Mouse (Mus musculus) midbrain, embryonic 11.5 days (tissue): ENCODE data around the gene Hao1. TPM values are rescaled to one million over a fixed set of nuclear protein-coding genes. Genes with fewer than 3 reads are reported as not detected.

Experiments
- ATAC-seq: fragments of 200-750 bp; cut with Nextera tagmentation; 2 replicates; pipeline ENCODE4 v1.8.0; 2017; ENCODE audit warnings: moderate TSS enrichment, moderate library complexity; ENCODE audit not compliant: low FRiP score
- DNase-seq: peaks from one replicate; pipeline ENCODE4 v3.0.0; 2015; ENCODE audit warnings: low spot score; ENCODE audit errors: missing footprints
- H3K27ac ChIP-seq: fragments of 300-500 bp; sonication (generic); 2 replicates; pipeline ENCODE4 v1.5.1; 2014; ENCODE audit warnings: low read depth, low read length
- H3K27me3 ChIP-seq: fragments of 300-500 bp; sonication (generic); 2 replicates; pipeline ENCODE4 v1.6.1; 2014; ENCODE audit warnings: mild to moderate bottlenecking, low read length, moderate library complexity, mixed read lengths; ENCODE audit not compliant: control insufficient read depth, insufficient read depth
- H3K36me3 ChIP-seq: fragments of 300-500 bp; sonication (generic); 2 replicates; pipeline ENCODE4 v1.6.1; 2014; ENCODE audit warnings: mild to moderate bottlenecking, low read length, moderate library complexity, mixed read lengths; ENCODE audit not compliant: control insufficient read depth, insufficient read depth
- H3K4me1 ChIP-seq: fragments of 300-500 bp; sonication (generic); 2 replicates; pipeline ENCODE4 v1.6.1; 2014; ENCODE audit warnings: low read length; ENCODE audit not compliant: control insufficient read depth, insufficient read depth
- H3K4me2 ChIP-seq: fragments of 300-500 bp; sonication (generic); 2 replicates; pipeline ENCODE4 v1.6.1; 2014; ENCODE audit warnings: mild to moderate bottlenecking, moderate library complexity
- H3K4me3 ChIP-seq: fragments of 300-500 bp; sonication (generic); 2 replicates; pipeline ENCODE4 v1.5.1; 2014; ENCODE audit warnings: low read depth, low read length
- H3K9ac ChIP-seq: fragments of 300-500 bp; sonication (generic); 2 replicates; pipeline ENCODE4 v1.6.1; 2014; ENCODE audit warnings: low read length
- H3K9me3 ChIP-seq: fragments of 300-500 bp; sonication (generic); 2 replicates; pipeline ENCODE4 v1.6.1; 2016; ENCODE audit warnings: low read length; ENCODE audit not compliant: control insufficient read depth
- WGBS: fragments of 180-500 bp; shearing (Covaris S2); extraction: QIAGEN DNeasy Blood & Tissue Kit; methylation state at CpG from one replicate; pipeline ENCODE4 v1.1.7; 2014; 5-methylcytosine and 5-hydroxymethylcytosine counted together
- polyA plus RNA-seq: library from polyadenylated mRNA; unstranded; fragments of >200 nt; fragmentation: Nextera tagmentation; extraction: Ambion mirVana; gene quantifications from 2 replicates; pipeline ENCODE4 v1.2.1, GENCODE M21; 2014

Hao1 gene
- polyA plus RNA-seq, 1 experiment from 2014 or later, result not detected

GRCm38 (mm10) chr2:134541019-134541418 is 13.1 kb downstream of the Hao1 start:
- Histone ChIP-seq H3K27me3 (no peaks in the 10 kb centered on the region), H3K27ac (no peak overlapping the region), H3K36me3 (no peaks in the 10 kb centered on the region), H3K4me2 (no peak overlapping the region), H3K4me1 (no peaks in the 10 kb centered on the region), H3K9me3 (no peaks in the 10 kb centered on the region), H3K9ac (no peak overlapping the region), H3K4me3 (no peak overlapping the region)
- WGBS, result 83% methylated on average over 5 of the region's 5 CpGs
- DNase-seq, result no peak
- no peak for ATAC-seq

DNA sequence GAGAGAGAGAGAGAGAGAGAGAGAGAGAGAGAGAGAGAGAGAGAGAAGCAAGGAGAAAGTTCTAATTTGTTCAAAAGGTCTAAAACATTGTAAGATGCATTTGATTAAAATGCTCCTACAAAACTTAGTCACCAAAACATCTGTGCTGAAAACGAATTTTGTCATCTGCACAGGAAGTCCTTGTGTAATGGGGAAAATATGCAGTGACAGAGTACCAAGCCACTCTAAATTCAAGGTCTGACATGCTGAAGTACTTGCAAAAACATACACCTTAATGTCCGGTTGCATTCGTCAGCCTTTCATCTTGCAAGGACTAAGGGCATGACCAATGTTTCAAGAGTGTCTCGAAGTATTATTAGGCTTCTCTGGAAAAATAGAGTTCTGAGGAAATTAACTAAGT is 15.7 kb downstream of the Hao1 start:
- Histone ChIP-seq H3K4me3 (no peak overlapping the region), H3K27me3 (no peaks in the 10 kb centered on the region), H3K27ac (no peak overlapping the region), H3K9ac (no peak overlapping the region), H3K9me3 (no peaks in the 10 kb centered on the region), H3K4me1 (no peaks in the 10 kb centered on the region), H3K36me3 (no peaks in the 10 kb centered on the region), H3K4me2 (no peak overlapping the region)
- DNase-seq, result no peak
- ATAC-seq, result no peak
- WGBS, result 77% methylated on average over 4 of the region's 4 CpGs

- ATAC-seq, result no peak
- 87% methylated on average over 7 of the region's 7 CpGs for WGBS
- H3K4me1 ChIP-seq, result no peaks in the 10 kb centered on the region
These were observed 25.9 kb downstream of the Hao1 start for GRCm38 (mm10) chr2:134528122-134528810.

GRCm38 (mm10) chr2:134527419-134528114 is 26.6 kb downstream of the Hao1 start:
- no peaks in the 10 kb centered on the region for H3K27me3 ChIP-seq
- peak; percentile 65 for DNase-seq
- no peaks in the 10 kb centered on the region for H3K9me3 ChIP-seq
- 0 out of 2 replicates have a peak, but pooled peaks have one; percentile 11 for ATAC-seq
- H3K4me2 ChIP-seq, result no peak overlapping the region
- H3K36me3 ChIP-seq, result no peaks in the 10 kb centered on the region
- WGBS, result 79% methylated on average over 11 of the region's 11 CpGs
- H3K4me1 ChIP-seq, result no peaks in the 10 kb centered on the region
- no peak overlapping the region for H3K9ac ChIP-seq
- H3K4me3 ChIP-seq, result no peak overlapping the region
- H3K27ac ChIP-seq, result no peak overlapping the region

More at GRCm38 (mm10) chr2:134528122-134528810, 25.9 kb downstream of the Hao1 start:
- Histone ChIP-seq H3K36me3 (no peaks in the 10 kb centered on the region), H3K9me3 (no peaks in the 10 kb centered on the region), H3K27me3 (no peaks in the 10 kb centered on the region), H3K27ac (no peak overlapping the region), H3K4me2 (no peak overlapping the region), H3K9ac (no peak overlapping the region), H3K4me3 (no peak overlapping the region)
- DNase-seq, result peak; percentile 44

DNA sequence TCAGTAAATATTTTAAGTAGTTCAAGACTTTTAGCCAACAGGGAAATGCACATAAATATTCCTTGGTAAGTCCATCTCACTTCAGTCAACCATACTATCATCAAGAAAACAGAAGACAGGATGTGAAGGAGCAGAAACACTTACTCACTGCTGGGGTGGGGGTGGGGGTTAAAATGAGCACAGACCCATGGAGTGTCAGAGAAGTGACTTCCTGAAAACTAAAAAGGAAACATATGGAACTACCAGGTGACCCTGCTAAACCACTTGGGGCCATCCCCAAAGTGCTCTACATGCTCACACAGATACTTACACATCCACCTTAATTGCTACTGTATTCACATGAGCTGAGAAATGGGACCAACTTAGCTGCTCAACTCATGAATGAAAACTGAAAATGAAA is 36.1 kb downstream of the Hao1 start:
- Histone ChIP-seq H3K9me3 (no peaks in the 10 kb centered on the region), H3K36me3 (no peaks in the 10 kb centered on the region), H3K9ac (no peak overlapping the region), H3K4me1 (no peaks in the 10 kb centered on the region), H3K4me2 (no peak overlapping the region), H3K27me3 (no peaks in the 10 kb centered on the region), H3K27ac (no peak overlapping the region), H3K4me3 (no peak overlapping the region)
- ATAC-seq (no peak), DNase-seq (no peak)

DNA sequence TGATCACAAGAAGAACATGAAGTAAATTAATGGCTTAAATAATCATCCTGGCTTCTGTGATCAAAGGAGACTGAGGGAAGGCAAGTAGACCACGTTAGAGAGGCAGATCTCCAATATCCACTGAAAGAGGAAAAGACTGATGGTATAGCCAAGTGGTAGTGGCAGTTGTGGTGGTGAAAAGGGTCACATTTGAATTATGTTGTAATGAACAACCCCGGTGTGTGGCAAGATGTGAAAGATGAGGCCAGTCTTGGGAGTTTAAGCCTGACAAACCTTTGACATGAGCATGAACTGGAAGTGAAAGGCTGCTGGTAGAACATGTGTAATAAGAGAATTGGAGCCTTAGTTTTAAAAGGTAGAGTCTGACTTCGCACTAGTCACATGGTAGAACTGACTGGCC is 54.4 kb downstream of the Hao1 start:
- DNase-seq (no peak), ATAC-seq (no peak)
- H3K9ac ChIP-seq, result no peak overlapping the region
- no peaks in the 10 kb centered on the region for H3K36me3 ChIP-seq
- 90% methylated on average over 3 of the region's 3 CpGs for WGBS
- no peaks in the 10 kb centered on the region for H3K9me3 ChIP-seq
- H3K4me2 ChIP-seq, result no peak overlapping the region
- H3K27me3 ChIP-seq, result no peaks in the 10 kb centered on the region
- H3K4me3 ChIP-seq, result no peak overlapping the region
- H3K4me1 ChIP-seq, result no peaks in the 10 kb centered on the region
- H3K27ac ChIP-seq, result no peak overlapping the region

GRCm38 (mm10) chr2:134498450-134498849 is 55.7 kb downstream of the Hao1 start:
- Histone ChIP-seq H3K9ac (no peak overlapping the region), H3K4me2 (no peak overlapping the region), H3K4me3 (no peak overlapping the region), H3K27ac (no peak overlapping the region), H3K9me3 (no peaks in the 10 kb centered on the region), H3K4me1 (no peaks in the 10 kb centered on the region), H3K36me3 (no peaks in the 10 kb centered on the region), H3K27me3 (no peaks in the 10 kb centered on the region)
- no peak for ATAC-seq
- peak; percentile 71 for DNase-seq
- 75% methylated on average over 7 of the region's 7 CpGs for WGBS

DNA sequence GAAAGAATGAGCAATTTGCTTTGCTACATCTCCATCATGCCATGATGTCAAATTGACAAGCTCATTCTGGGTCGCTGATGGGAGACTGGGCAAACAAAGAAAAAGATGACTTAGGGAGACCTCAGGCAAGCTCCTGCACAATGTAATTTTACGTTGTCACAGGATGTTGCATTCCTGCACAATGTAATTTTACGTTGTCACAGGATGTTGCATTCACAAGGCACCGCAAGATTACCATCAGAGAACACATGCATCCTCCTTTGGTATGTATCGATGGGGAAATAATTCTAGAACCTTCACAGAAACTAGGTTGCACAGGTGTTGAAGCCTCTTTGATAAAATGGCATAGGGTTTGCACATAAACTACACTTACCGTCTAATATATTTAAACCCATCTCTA is 65.5 kb downstream of the Hao1 start:
- Histone ChIP-seq H3K27me3 (no peaks in the 10 kb centered on the region), H3K27ac (no peak overlapping the region), H3K4me2 (no peak overlapping the region), H3K4me3 (no peak overlapping the region), H3K9ac (no peak overlapping the region), H3K9me3 (no peaks in the 10 kb centered on the region), H3K36me3 (no peaks in the 10 kb centered on the region), H3K4me1 (peaks cover 3% of the 10 kb centered on the region)
- ATAC-seq (no peak), DNase-seq (no peak)
- 89% methylated on average over 6 of the region's 6 CpGs for WGBS

DNA sequence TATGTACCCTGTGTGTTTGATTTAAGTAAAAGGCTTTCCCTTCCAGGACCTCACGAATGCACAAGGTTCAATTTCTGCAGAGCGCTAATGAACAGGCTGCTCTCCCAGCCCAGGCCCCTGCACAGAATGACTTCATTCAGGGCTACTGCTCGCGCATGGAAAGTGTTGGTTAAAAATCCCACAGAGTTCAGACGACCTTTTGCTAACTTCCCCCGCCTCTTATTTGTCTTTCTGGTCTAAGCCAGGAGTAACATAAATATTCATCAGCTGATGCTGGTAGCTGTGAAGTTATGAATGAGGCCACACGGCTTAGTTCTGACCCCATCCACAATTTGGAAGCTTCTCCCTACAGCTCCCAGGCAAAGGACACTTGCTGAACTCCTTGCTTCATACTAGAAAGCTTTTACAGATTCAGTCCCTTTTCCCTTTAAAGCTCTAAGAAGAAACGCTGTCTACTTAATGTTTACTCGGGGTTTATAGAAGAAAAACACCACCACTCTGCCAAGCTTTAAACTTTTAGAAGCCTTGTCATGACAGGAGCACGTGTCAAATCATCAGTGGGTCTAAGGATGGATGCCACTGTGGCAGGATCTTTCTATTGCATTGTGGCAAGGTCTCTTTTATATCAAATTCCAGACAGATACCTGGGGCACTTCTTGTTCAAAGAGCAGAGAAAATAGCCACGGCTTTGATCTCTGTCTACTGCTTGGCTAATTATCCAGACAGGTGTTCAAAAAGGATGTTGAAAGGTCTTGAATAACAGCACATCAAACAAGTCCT is 67.9 kb downstream of the Hao1 start:
- H3K27ac ChIP-seq, result peak overlapping the region; percentile 22; the same call in 1 of the 2 replicates
- H3K4me2 ChIP-seq, result no peak overlapping the region
- WGBS, result 28% methylated on average over 11 of the region's 11 CpGs
- H3K36me3 ChIP-seq, result no peaks in the 10 kb centered on the region
- H3K9ac ChIP-seq, result no peak overlapping the region; the same call in 1 of the 2 replicates
- H3K27me3 ChIP-seq, result no peaks in the 10 kb centered on the region
- H3K9me3 ChIP-seq, result no peaks in the 10 kb centered on the region
- H3K4me1 ChIP-seq, result peaks cover 3% of the 10 kb centered on the region
- no peak overlapping the region for H3K4me3 ChIP-seq
- ATAC-seq (peak; percentile 89), DNase-seq (peak; percentile 89)
